12 mouse cellular contexts compared by ENCODE assay signal in genomic region chr19:5827044-5827443, GRCm38 (mm10). TPM values are rescaled to one million over a fixed set of nuclear protein-coding genes. Genes with fewer than 3 reads are reported as not detected.
A peak's percentile ranks its signal among the peaks of the same experiment; 100 is the strongest.
DNase-seq lines count a peak whose midpoint lies in the region; ATAC-seq and TF ChIP-seq lines count a peak whose summit lies in the region.
"Had no signal": no experiment of that assay in that cellular context is flagged by ENCODE, and none has a peak within 500 bp of the region (broad histone marks: within the 10 kb centered on the region; RNA-seq: fewer than 3 reads in every experiment).

No protein-coding gene starts in this region.

- peaks cover 42 to 56% of the 10 kb centered on the region in 2 experiments for H3K4me1 ChIP-seq in heart, embryonic 14.5 days (ENCODE audit: control insufficient read depth in 2 of 2, insufficient read depth in 2 of 2, low read length in 2 of 2)
- peaks cover 19% of the 10 kb centered on the region for H3K4me1 ChIP-seq in lung, adult 2 months (ENCODE audit: control insufficient read depth, insufficient read depth, low read length)
- H3K4me1 ChIP-seq in limb, embryonic 10.5 days = peaks cover 28% of the 10 kb centered on the region

- WGBS in heart, embryonic 14.5 days = 52% methylated on average over 6 of the region's 6 CpGs
- WGBS in lung, adult 2 months = 71% methylated on average over 6 of the region's 6 CpGs
- 89% methylated on average over 6 of the region's 6 CpGs for WGBS in limb, embryonic 10.5 days
- 93% methylated on average over 6 of the region's 6 CpGs for WGBS in macrophage (ENCODE audit: missing documents)

- peak overlapping the region; percentile 89 to 91 for H3K27ac ChIP-seq in heart, embryonic 14.5 days (replicated peaks in 1 of 2; ENCODE audit: control insufficient read depth in 1 of 2, insufficient read depth in 1 of 2, low read depth in 2 of 2, low read length in 2 of 2)
- 0 out of 2 replicates have a peak overlapping the region, but pooled peaks have one; percentile 37 for H3K27ac ChIP-seq in limb, embryonic 10.5 days
- 0 out of 2 replicates have a peak overlapping the region, but pooled peaks have one; percentile 7 for H3K27ac ChIP-seq in macrophage
- H3K27ac ChIP-seq: embryonic facial prominence, embryonic 15.5 days had no signal

- DNase-seq in heart, adult 9 months (ENCODE audit: low spot score in 2 of 2) = no peak
- DNase-seq in lung, adult 2 months = no peak
- no peak for DNase-seq in lung, postnatal 14 days
- no peak for DNase-seq in limb, embryonic 10.5 days (ENCODE audit: low spot score)
- no peak for DNase-seq in urinary bladder, postnatal 4 days (ENCODE audit: low spot score in 2 of 2)
- DNase-seq: cerebellum, postnatal 36 days; forebrain, postnatal 0 days; layer of hippocampus, postnatal 36 days; right cerebral cortex, postnatal 4 days had no signal

- ATAC-seq in heart, embryonic 14.5 days (ENCODE audit: insufficient number of reproducible peaks, insufficient read depth, low FRiP score, low read depth) = no peak
- ATAC-seq: forebrain, postnatal 0 days had no signal

- TF ChIP-seq POLR2A in lung, adult 2 months (IDR thresholded peaks at IDR 0.05; ENCODE audit: borderline replicate concordance, extremely low read depth, low read depth, low read length) = peak; percentile 41; the same call in 1 of the 2 replicates

- H3K36me3 ChIP-seq in heart, embryonic 14.5 days (ENCODE audit: control insufficient read depth, insufficient read depth, low read length) = 0 out of 2 replicates have a peak, but pooled peaks cover 2% of the 10 kb centered on the region
- H3K36me3 ChIP-seq in limb, embryonic 10.5 days = no peaks in the 10 kb centered on the region
- H3K36me3 ChIP-seq in macrophage (ENCODE audit: inconsistent target) = peaks cover 59% of the 10 kb centered on the region
- H3K36me3 ChIP-seq: embryonic facial prominence, embryonic 15.5 days had no signal

- peak overlapping the region; percentile 51; the same call in 1 of the 2 replicates for H3K9ac ChIP-seq in heart, embryonic 14.5 days (ENCODE audit: low read length)
- H3K9ac ChIP-seq: embryonic facial prominence, embryonic 15.5 days; forebrain, postnatal 0 days had no signal

- no peaks in the 10 kb centered on the region for H3K9me3 ChIP-seq in heart, embryonic 14.5 days (ENCODE audit: control insufficient read depth, low read length)
- H3K9me3 ChIP-seq in limb, embryonic 10.5 days (replicated peaks) = no peaks in the 10 kb centered on the region
- H3K9me3 ChIP-seq: embryonic facial prominence, embryonic 15.5 days had no signal

- H3K79me2 ChIP-seq in macrophage (ENCODE audit: inconsistent target) = peaks cover 60% of the 10 kb centered on the region

- no peaks in the 10 kb centered on the region for H3K27me3 ChIP-seq in heart, embryonic 14.5 days (ENCODE audit: control insufficient read depth, insufficient read depth, low read length)
- no peaks in the 10 kb centered on the region for H3K27me3 ChIP-seq in limb, embryonic 10.5 days (ENCODE audit: low read depth, poor library complexity, severe bottlenecking)
- H3K27me3 ChIP-seq: embryonic facial prominence, embryonic 15.5 days had no signal

- H3K4me2 ChIP-seq in heart, embryonic 14.5 days (ENCODE audit: low read length) = peak overlapping the region; percentile 16
- H3K4me2 ChIP-seq: embryonic facial prominence, embryonic 15.5 days had no signal

- H3K4me3 ChIP-seq in heart, embryonic 14.5 days (ENCODE audit: control insufficient read depth in 1 of 2, insufficient read depth in 1 of 2, low read depth in 1 of 2, low read length in 2 of 2) = no peak overlapping the region
- no peak overlapping the region for H3K4me3 ChIP-seq in lung, adult 2 months (replicated peaks; ENCODE audit: extremely low read depth, low read depth, low read length)
- no peak overlapping the region for H3K4me3 ChIP-seq in limb, embryonic 10.5 days
- H3K4me3 ChIP-seq in macrophage (ENCODE audit: inconsistent target) = no peak overlapping the region
- H3K4me3 ChIP-seq: embryonic facial prominence, embryonic 15.5 days had no signal

- TF ChIP-seq CTCF in lung, adult 2 months (IDR thresholded peaks at IDR 0.05; ENCODE audit: insufficient read depth, low read length) = no peak

RNA-seq across cellular contexts. Expression of gene Frmd8, which starts 48.0 kb away (rescaled TPM):
- 18.5 and 19.2 TPM in 2 replicates for polyA plus RNA-seq in heart, embryonic 14.5 days (2014; fragmentation: Nextera tagmentation; extraction: Ambion mirVana)
- 32.1 and 37.8 TPM in 2 replicates for polyA plus RNA-seq in lung, adult 2 months (2012; rRNA removed)
- polyA plus RNA-seq in limb, embryonic 10.5 days (2016; fragmentation: Nextera tagmentation; extraction: Ambion mirVana) = 43.5 and 48.7 TPM in 2 replicates
- total RNA-seq in macrophage (2018; cell fraction: chromatin; rRNA removed) = 10 to 100 TPM in 20 of 26 experiments, 1 to 10 TPM in 6; 4.2 to 72.2 (median 26.5) TPM
- 10 to 100 TPM; 14.6 to 30.6 (median 23.5) TPM for total RNA-seq in macrophage (2018; cell fraction: cytosol; rRNA removed)
- 10 to 100 TPM in 25 of 26 experiments, 1 to 10 TPM in 1; 8.8 to 44.5 (median 22.9) TPM for total RNA-seq in macrophage (2018; cell fraction: nucleus; rRNA removed)
- 8.1 to 26.2 TPM (median 19.8 TPM) in 3 replicates for polyA plus RNA-seq in macrophage (2018)

RNA-seq across cellular contexts. Expression of gene Slc25a45, which starts 50.6 kb away (rescaled TPM):
- 1.7 and 2.8 TPM in 2 replicates for polyA plus RNA-seq in heart, embryonic 14.5 days (2014; fragmentation: Nextera tagmentation; extraction: Ambion mirVana)
- polyA plus RNA-seq in lung, adult 2 months (2012; rRNA removed) = 24.5 and 26.0 TPM in 2 replicates
- 1.8 TPM in 2 replicates for polyA plus RNA-seq in limb, embryonic 10.5 days (2016; fragmentation: Nextera tagmentation; extraction: Ambion mirVana)
- 100 to 1,000 TPM in 13 of 26 experiments, 10 to 100 TPM in 11, 1 to 10 TPM in 2; 8.2 to 252 (median 93.8) TPM for total RNA-seq in macrophage (2018; cell fraction: chromatin; rRNA removed)
- total RNA-seq in macrophage (2018; cell fraction: cytosol; rRNA removed) = 10 to 100 TPM; 23.1 to 86.6 (median 55.7) TPM
- total RNA-seq in macrophage (2018; cell fraction: nucleus; rRNA removed) = 100 to 1,000 TPM in 15 of 26 experiments, 10 to 100 TPM in 11; 18.0 to 263 (median 107) TPM
- polyA plus RNA-seq in macrophage (2018) = 44.6 to 74.8 TPM (median 53.2 TPM) in 3 replicates

RNA-seq across cellular contexts. Expression of gene Scyl1, which starts 55.8 kb away (rescaled TPM):
- polyA plus RNA-seq in heart, embryonic 14.5 days (2014; fragmentation: Nextera tagmentation; extraction: Ambion mirVana) = 56.9 and 62.3 TPM in 2 replicates
- polyA plus RNA-seq in lung, adult 2 months (2012; rRNA removed) = 113 and 116 TPM in 2 replicates
- 71.6 and 78.5 TPM in 2 replicates for polyA plus RNA-seq in limb, embryonic 10.5 days (2016; fragmentation: Nextera tagmentation; extraction: Ambion mirVana)
- 100 to 1,000 TPM in 7 of 26 experiments, 10 to 100 TPM in 19; 63.9 to 148 (median 86.2) TPM for total RNA-seq in macrophage (2018; cell fraction: chromatin; rRNA removed)
- total RNA-seq in macrophage (2018; cell fraction: cytosol; rRNA removed) = 10 to 100 TPM; 31.6 to 62.4 (median 45.0) TPM
- total RNA-seq in macrophage (2018; cell fraction: nucleus; rRNA removed) = 100 to 1,000 TPM in 4 of 26 experiments, 10 to 100 TPM in 22; 42.7 to 104 (median 71.0) TPM
- polyA plus RNA-seq in macrophage (2018) = 46.2 to 54.8 TPM (median 52.4 TPM) in 3 replicates

Comparison
In these comparisons a context has a peak if more than half of its experiments do, and no peak if none do; other contexts are left out.
1. H3K27ac ChIP-seq: peak in every context shown above with its lines; median percentile 90 in heart, embryonic 14.5 days; 37 in limb, embryonic 10.5 days; 7 in macrophage.